ENCODE assay signal across 19 mouse cellular contexts in the genomic region with DNA sequence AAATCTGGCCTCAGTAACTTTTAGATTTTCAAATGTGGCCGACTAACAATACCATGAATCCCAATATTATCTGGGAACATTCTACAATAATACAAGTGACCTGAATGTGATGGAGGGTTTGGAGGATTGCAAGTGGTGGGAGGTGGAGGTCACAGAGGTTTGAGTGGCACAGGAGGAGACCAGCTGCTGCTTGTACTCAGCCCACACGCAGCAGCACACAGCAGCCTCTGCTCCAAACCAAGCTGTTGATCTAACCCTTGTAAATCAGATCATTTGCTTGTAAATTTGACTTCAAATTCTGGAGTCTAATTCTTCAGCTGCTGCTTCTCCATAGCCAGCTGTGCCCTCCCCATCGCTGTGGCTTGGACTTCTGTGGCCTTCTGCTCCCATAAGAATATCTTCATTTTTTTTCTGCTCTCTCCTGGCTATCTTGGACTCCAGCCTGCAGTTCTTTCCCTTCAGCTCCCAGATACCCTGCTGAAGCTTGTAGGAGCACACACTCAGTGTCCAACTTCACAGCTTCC.
"Had no signal": no experiment of that assay in that cellular context is flagged by ENCODE, and none has a peak within 500 bp of the region (broad histone marks: within the 10 kb centered on the region; RNA-seq: fewer than 3 reads in every experiment).

No protein-coding gene starts in this region.

- DNase-seq: kidney, adult 8-10 months; kidney, postnatal 25 days; layer of hippocampus, postnatal 36 days; liver, embryonic 13.5 days; lung, adult 2 months; lung, postnatal 14 days; lung, postnatal 4 days; right cerebral cortex, adult 18-20 months; right cerebral cortex, postnatal 25 days; spleen, adult 18-20 months; thymus, postnatal 25 days had no signal

- H3K9ac ChIP-seq: liver, embryonic 13.5 days; midbrain, embryonic 12.5 days; neural tube, embryonic 12.5 days; neural tube, embryonic 15.5 days; stomach, embryonic 15.5 days had no signal

- H3K27me3 ChIP-seq: liver, embryonic 13.5 days; midbrain, embryonic 12.5 days; neural tube, embryonic 12.5 days; neural tube, embryonic 15.5 days; stomach, embryonic 15.5 days had no signal

- H3K4me1 ChIP-seq: liver, embryonic 13.5 days; midbrain, embryonic 12.5 days; neural tube, embryonic 12.5 days; neural tube, embryonic 15.5 days; stomach, embryonic 15.5 days had no signal

- H3K4me2 ChIP-seq: liver, embryonic 13.5 days; midbrain, embryonic 12.5 days; neural tube, embryonic 12.5 days; neural tube, embryonic 15.5 days; stomach, embryonic 15.5 days had no signal

- H3K36me3 ChIP-seq: liver, embryonic 13.5 days; midbrain, embryonic 12.5 days; neural tube, embryonic 12.5 days; neural tube, embryonic 15.5 days; stomach, embryonic 15.5 days had no signal

- H3K27ac ChIP-seq: hindbrain, postnatal 0 days; left cerebral cortex, adult 2 months; liver, embryonic 13.5 days; midbrain, embryonic 12.5 days; neural tube, embryonic 12.5 days; neural tube, embryonic 15.5 days; stomach, embryonic 15.5 days had no signal

- H3K4me3 ChIP-seq: left cerebral cortex, adult 2 months; liver, embryonic 13.5 days; midbrain, embryonic 12.5 days; neural tube, embryonic 12.5 days; neural tube, embryonic 15.5 days; stomach, embryonic 15.5 days had no signal

- ATAC-seq: inflammation-experienced regulatory T-cells, adult 6 months; intestine, embryonic 16.5 days had no signal

- H3K9me3 ChIP-seq: liver, embryonic 13.5 days; midbrain, embryonic 12.5 days; neural tube, embryonic 12.5 days; neural tube, embryonic 15.5 days; stomach, embryonic 15.5 days had no signal
